Mouse (Mus musculus) embryo, embryonic 11.5 days (tissue): ENCODE measurements around the gene Fam81a.

Source experiments
- DNase-seq: peaks from one replicate; pipeline ENCODE4 v3.0.0-alpha.2; 2012; ENCODE audit warnings: low read depth, low spot score

The Fam81a gene

DNA sequence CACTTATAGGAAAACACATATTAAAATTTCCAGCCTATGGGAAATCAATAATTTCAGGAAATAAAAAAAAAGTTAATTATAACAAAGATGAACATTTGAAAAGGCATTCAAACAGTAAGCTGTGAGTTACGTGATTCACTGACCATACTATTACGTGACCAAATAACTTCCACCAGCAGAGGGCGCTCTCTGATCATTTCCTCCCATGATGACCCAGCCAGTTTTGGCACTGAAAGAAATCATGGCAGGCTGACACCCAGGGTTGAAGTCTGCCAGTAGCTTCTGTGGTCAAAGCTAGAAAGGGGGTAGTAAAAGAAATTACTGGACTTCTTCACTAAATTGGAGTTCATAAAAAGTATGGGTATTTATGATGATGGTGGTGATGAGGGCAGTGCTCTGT is 33.1 kb downstream of the Fam81a start:
- peak; percentile 65 for DNase-seq

DNA sequence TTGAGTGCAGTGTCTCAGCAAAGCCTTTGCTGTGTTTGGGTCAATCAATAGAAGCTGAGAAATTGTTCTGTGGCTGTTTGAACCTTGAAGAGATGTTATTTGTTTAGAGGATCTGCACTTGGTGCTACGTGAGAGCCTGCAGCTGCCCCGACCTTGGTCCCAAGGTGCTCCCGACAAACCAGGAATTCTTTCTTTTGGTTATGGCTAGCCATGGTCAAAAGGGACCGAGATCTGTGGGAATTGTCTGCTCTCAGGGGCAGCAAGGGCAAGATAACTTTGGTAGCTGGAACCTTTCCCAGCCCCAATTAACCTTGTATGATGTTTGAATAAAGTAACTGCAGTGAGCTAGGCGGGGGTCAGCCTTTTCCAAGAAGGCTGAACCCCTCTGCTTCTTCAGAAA is 34.2 kb downstream of the Fam81a start:
- DNase-seq = no peak

DNA sequence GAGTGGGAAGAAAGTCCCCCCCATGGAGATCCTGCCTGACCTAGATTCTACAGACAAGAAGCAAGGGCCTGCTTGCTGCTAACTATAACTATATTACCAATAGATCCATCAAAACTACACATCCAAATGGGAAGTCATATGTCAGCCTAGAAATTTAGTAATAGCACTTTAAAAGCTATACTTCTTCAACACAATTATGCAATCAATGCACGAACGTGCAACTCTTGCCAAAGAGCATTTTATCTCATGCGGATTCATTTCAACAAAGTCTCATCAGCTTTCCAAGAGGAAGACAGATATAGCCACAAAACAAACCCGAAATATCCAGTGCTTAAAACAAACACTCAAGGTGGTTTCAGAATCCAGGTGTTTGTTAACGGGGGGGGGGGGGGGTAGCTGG is 36.8 kb downstream of the Fam81a start:
- no peak for DNase-seq

DNA sequence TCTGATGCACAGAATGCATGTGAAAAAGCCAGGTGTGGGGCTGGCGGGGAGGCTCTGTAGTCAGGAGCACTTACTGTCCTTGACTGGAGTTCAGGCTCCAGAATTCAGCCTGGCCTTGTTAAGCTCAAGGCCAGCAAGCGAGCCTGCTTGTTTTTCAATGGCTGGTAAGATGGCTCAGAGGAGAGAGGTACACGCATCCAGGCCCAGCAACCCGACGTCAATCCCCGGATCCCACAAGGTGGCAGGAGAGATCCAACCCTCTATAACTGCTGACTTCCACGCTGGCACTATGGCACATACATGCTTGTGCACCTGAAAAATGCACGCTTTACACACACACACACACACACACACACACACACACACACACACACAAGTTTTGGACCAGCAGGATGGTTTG is 39.3 kb downstream of the Fam81a start:
- DNase-seq = no peak

DNA sequence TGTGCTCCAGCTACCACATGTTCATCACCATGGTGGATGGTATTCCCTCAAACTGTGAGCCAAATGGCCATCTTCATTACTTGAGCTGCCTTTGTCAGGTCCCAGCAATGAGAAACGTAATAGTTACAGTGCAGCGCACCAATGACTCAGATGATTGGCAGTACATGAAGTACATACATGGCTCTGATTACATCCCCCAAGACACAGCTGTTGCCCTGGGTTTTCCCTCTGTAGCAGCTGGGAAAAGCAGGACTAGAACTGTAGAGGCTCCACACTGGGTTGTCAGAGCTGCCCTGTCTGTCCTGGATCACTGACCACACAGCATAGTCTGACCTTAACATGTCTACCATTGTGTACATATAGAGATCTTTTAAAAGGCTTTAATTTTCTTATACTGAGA is 44.8 kb downstream of the Fam81a start:
- no peak for DNase-seq

DNA sequence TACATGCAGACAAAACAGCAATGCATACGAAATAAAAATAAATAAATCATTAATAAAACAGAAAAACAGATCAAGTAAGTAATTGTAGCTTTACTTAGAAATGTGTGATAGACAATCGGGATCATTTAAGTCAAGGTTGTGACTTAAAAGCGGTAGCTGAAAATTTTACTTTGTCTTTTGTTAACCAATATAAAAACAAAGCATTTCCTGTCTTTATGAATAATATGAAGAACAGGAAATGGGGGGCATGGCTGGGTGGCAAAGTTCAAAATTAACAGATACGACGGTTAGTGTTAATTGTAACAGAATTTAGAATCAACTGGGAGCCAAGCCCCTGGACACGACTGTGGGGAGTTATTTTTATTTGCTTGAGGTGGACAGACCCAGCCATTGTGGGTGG is 47.3 kb downstream of the Fam81a start:
- DNase-seq = no peak

DNA sequence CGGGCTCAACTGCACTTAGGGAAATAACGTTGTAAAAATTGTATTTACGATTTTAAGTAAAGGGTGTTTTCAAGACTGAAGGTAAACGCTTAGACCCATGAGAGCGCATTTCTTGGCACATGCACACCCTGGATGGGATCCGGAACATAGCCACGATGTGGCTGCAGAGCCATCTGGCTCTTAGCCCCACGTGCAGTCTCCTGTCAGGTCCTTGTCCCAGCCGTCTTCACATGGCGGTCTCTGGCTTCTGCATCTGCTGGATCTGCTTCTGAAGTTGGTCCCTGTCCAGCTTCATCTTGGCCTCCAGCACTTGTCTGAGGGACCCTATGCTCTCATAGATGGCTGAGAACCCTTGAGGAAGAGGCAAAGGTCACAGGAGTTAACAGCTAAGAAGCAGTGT is 51.8 kb downstream of the Fam81a start:
- no peak for DNase-seq

DNA sequence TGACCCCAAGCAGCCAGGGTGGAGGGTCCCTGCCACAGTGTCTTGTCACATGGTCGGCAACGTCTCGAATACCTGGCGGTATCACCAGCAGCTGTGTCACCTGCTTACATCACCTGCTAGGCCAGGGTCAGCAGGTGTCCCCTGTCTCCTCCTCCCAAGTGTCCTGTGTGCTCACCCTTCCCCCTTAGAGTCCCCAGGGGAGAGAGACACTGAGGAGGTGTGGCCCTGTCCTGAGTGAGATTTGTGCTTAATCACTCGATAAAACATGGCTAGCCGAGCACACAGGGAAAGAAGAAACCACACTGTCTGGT is 53.6 kb downstream of the Fam81a start:
- no peak for DNase-seq

DNA sequence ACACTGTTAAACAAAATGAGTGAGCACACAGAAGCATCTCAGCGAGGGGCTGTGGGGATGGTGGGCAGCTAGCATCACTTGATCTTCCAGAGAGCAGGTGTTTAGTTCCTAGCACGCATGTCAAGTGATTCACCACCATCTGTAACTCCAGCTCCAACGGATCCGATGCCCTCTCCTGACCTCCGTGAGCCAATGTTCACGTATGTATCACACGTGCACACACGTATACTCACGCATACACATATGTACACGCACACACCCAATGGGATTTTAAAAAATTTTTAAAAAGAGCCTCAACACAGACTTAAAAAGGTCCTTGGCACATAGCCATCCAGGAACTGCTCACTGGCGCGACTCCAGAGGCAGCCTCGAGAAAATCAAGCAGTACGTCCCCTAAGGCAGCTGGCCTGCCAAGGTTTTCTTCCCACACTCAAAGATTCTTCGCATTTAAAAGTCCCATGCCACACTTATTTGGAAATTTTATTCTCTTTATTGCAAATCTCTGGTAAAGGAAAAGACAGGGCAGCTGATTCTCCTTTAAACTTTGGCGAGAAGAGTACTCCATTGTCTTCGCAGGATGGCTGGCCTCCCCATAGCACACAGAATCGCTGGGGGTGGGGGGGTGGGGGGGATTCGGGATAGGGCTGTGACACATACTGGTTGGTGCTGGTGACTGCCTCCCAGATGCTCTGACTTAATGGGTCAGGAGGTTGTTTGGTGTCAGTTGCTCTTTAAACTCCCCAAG is 54.1 kb downstream of the Fam81a start:
- no peak for DNase-seq

DNA sequence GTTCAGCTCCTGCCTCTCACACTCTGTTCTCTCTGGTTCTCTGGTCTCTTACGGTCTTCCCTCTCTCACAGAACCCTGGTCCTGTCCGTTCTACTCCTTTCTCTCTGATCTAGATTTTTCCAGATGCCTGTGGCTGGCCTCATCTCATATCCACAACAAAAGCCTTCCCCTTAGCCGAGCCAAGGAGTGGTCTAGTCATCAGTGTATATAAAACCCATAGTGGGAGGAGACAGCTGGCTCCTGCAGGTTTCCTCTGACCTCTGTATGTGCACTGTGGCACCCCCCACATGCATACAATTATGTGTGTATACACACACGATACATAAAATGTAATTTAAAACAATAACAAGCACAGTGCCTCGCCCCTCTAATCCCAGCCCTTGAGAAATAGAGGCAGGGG is 55.0 kb downstream of the Fam81a start:
- DNase-seq = no peak

DNA sequence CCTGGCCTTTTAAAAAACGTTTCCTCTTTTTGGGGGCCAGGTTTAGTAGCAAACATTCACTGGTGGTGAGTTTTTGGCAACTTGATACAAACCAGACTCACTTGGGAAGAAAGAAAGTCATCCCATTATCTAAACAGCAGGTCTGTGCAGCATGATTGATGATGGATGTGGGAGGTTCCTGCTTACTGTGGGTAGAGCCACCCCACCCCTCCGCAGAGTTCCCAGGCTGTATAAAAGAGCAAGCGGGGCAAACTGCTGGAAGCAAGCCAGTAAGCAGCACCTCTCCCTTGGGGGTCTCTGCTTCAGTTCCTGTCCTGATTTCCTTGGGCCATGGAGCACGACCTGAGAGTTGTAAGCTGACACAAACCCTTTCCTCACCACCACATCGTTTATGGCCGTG is 56.3 kb downstream of the Fam81a start:
- DNase-seq = no peak

DNA sequence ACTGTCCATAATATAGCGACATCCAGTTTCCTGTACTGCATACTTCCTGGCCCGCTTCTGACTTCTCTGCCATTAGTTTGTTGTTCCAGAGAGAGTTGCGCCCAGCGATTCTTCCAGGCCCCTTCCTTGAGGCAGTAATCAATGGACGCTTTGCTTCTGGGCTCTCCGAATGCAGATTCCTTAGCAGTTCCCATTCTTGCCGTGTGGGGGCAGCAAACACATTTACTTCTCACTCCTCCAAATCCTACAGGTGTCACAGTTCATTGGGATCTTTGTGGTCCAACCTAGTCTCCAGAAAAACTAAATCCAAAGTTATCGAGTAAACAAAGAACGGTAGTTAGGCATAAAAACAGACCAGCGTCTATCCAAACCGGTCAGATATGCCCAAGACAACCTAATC is 58.3 kb downstream of the Fam81a start:
- DNase-seq = no peak

DNA sequence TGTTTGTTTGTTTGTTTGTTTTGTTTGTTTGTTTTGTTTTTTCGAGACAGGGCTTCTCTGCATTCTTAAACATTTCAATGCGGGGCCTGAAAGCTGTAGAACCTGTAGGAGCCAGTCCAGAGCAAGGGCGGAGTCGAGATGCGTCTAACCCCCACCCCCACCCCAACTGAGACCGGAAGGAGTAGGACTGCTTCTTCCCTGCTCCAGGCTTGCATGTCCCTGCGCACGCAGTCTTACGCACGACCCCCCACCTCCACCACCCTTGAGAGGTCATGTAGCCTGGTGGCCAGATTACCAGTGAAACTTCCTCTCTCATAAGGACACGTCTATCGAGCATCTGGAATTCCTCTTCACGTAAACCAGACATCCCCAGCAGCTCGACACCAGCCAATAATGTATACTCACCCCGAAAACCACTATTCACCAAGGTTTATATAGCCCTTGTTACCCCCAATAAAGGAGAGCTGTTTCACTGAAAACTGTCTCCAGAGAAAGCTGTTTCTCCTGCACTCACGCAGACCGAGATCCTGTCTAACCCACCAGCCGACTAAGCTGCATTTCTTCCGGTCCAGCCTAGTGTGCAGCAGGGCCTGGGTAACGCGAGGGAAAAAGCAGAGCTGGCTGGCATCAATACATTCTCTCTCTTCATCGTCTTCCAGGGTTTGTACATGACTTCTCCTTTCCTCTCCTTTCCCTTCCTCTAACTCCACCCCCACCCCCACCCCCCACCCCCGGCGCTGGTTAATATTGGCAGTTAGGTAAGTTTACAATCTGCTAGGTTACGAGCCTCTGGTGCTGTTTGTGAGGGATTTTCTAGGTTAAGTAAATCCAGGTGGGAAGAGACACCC is 59.8 kb downstream of the Fam81a start:
- DNase-seq = no peak

DNA sequence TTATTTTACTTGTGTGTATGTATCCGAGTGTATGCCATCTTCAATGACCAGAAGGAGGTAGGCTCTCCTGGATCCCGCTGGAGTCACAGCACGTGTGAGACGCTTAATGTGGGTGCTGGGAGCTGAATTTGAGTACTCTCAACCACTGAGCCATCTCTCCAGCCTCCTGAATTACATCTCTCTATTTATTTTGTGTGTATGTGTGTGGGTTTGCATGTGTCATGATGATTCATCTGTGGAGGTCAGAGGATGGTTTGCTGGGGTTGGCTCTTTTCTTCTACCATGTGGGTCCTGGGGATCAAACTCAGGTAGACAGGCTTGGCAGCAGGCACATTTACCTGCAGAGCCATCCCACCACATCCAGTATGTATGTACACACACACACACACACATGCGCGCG is 60.6 kb downstream of the Fam81a start:
- DNase-seq = no peak

DNA sequence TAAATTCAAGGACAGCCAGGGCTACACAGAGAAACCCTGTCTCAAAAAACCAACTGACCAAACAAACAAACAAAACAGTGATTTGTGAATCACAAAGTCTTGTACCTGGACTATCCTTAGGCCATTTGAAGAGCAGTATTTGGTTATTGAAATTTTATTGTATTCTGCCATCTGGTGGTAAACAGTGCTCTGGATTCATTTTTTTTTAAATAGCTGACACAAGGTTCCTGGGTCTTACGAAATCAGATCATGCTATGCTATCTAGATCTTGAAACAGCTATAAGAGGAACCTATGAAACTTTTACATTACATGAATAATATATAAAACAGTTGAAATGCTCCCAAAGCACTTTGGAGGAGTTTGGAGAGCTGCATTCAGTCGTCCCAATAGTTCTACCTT is 61.4 kb downstream of the Fam81a start:
- no peak for DNase-seq

DNA sequence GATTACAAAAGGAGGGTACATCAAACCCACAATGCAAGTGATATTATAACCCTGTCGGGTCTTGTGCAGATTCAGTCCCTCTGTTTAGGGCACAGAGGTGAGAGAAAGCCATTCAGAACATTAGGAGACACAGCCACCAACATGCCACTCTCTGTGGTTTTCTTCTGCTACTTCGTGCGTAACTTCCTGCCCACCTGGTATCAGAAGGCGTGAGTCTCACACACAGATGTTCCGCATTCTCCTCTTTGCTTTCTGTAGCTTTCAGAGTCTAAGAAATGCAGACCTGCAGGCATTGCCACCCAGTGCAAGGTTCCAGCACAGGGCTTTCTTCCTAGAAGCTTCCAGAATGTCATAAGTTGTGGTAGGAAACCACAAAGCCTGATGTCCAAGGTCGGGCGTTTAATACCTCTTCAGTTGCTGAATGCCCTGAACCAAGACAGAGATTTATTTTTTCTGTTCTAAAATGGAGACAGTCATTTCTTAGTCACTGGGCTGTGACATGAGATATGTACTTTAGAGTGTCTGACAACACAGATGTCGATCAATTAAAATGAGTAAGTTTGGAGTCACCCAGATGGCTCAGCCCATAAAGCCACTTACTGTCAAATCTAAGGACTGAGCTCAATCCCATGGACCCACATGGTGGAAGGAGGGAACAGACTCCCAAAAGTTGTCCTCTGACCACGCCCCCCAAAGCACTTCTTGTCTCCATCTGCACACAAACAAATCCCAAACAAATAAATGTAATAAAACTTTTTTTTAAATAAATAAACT is 62.1 kb downstream of the Fam81a start:
- DNase-seq = no peak

DNA sequence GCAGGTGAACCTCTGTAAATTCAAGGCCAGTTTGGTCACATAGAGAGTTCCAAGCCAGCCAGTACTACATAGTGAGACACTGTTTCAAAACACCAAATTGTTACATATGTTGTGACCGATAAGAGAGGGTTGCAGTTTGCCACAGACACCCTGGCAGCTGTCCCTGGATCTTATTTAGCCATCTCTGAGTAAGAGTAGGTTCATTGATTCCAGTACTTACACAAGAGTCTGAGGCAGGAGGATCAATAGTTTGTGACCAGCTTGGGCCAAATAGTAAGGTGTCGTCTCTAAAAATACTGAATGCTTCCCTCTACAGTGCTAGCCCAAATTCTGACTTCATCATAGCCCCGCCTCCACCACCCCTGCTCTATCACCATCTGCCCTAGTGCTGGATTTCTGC is 64.3 kb downstream of the Fam81a start:
- DNase-seq = no peak

DNA sequence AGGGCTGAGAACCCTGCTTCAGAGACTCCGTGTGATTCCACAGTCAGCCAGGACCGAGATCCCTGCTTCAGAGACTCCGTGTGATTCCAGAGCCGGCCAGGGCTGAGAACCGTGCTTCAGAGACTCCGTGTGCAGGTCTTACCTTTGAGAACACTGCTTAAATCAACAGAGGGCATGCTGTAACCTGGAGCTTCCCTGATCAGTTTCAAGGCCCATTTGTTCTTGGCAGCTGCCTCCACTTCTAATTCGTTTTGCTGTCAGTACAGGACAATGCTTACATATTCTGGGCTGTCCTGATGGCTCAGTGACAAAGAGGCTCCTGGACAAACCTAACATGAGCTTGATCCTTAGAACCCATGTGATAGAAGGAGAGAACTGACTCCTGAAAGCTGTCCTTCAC is 65.2 kb downstream of the Fam81a start:
- DNase-seq = no peak

DNA sequence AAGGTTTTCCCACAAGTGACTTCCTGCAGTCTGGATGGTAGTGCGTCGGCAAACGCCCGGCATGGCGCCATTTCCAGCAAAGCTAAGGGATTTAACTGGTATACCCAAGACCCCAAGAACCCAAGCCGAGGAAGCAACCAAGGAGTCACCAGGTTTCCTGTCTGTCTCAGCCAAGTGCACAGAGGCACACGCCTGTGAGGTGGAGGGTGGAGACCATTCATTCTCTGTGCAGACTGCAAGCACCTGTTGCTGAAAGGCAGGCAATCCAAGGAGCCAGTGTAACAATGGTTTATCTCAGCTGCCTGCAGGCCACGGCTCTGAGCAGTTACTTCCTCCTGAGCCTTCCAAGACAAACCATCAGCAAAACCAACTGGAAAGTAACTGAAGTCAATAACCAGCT is 70.0 kb downstream of the Fam81a start:
- no peak for DNase-seq

DNA sequence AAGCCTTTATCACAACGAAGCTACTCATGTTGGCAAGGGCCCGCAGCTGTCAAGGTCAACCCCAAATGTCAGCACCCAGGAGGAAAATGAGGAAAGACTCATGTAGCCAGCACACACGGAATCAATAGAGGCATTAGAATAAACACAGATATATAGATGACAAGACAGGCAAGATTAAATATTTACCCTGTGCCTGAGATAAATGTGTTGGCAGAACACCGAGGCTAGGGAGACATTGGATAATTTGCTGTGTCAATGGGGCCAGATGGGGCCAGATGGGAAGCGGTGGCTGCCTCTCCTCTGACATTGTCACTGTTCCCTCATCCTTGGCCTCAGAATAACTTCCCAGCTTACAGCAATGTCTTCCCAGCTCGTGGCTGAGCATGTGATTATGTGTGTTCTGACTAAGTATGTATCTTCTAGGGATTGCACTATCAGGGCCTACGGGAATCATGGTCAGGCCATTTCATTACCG is 72.4 kb downstream of the Fam81a start:
- no peak for DNase-seq

DNA sequence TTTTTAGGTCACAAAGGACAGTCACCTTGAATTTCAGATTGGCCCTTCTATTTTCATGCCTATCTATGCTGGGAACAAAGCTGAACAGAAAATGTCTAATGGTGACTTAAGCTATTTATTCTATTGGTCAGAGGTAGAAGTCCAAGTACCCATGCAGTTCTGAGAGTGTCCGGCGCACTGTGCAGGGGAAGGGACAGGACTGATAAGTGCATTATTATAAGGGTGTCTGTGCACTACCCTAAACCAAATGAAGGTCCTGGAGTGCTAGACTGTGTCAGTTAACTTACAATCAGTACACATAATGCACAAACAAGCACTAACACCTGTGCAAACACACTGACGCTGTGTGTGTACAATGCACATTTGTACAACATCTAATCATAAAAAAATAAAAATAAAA is 74.9 kb downstream of the Fam81a start:
- DNase-seq = no peak

DNA sequence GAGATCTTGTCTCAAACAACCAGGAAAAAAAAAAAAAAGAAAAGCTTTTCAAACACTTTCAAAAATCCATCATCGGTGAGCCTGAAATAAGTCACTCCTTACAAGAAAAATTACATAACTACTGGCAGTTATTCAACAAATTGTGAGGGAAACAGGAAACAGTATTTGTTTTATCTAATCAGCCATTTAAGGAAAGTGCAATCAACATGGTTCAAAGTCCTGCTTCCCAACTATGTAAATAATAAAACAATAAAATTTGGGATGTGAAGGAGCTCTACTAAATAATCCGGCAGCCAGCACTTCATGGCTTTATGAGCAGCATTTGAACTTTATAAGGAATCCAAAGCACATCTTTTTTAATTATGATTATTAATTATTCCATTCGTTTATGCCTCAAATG is 80.3 kb downstream of the Fam81a start:
- DNase-seq = no peak

DNA sequence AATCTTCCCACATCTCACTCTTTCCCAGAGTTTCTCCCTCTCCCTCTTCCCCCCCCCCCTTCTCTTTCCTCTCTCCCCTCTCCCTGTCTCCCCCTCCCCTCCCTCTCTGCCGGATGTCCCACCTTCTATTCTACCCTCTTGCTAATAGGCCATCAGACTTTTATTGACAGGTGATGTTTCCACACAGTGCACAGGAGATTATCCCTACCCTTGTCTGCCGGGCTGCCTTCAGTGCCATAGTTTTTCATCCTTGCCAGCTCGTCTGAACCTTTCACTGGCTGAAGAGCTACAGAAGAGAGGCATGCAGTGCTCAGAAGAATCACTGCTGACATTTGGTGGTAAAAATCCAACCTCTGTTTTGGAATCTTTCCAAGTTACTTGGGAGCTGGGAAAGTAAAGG is 88.9 kb downstream of the Fam81a start:
- no peak for DNase-seq
